Mouse (Mus musculus) CH12.LX (cell line): ENCODE results near the gene Iqgap1. TPM values are rescaled to one million over a fixed set of nuclear protein-coding genes. Genes with fewer than 3 reads are reported as not detected.

Experiments used
- DNase-seq: peaks from one replicate; pipeline ENCODE4 v3.0.0-alpha.2; 2013; ENCODE audit errors: extremely low read depth
- H3K27ac ChIP-seq: 2 replicates; pipeline ENCODE4 v1.5.1; 2012; ENCODE audit warnings: low read depth, mild to moderate bottlenecking, control low read depth, moderate library complexity; ENCODE audit not compliant: insufficient read depth
- H3K27me3 ChIP-seq: replicated peaks from 2 replicates; pipeline ENCODE3; 2012; ENCODE audit warnings: inconsistent platforms
- H3K36me3 ChIP-seq, 2 experiments: replicated peaks in 1 of 2; 2 replicates each; pipeline versions ENCODE3 to v1.6.1; 2012; ENCODE audit warnings: inconsistent platforms in 1 of 2, low read length in 1 of 2, mild to moderate bottlenecking in 1 of 2, mixed read lengths in 1 of 2, moderate library complexity in 1 of 2; ENCODE audit not compliant: control insufficient read depth in 1 of 2, insufficient read depth in 1 of 2
- H3K4me1 ChIP-seq, 2 experiments: 2 replicates each; pipeline ENCODE4 v1.6.1; 2012; ENCODE audit warnings: inconsistent platforms in 1 of 2, moderate library complexity in 1 of 2; ENCODE audit not compliant: insufficient read depth in 2 of 2, control insufficient read depth in 1 of 2
- H3K4me2 ChIP-seq: 2 replicates; pipeline ENCODE4 v1.6.1; 2012; ENCODE audit warnings: low read depth, mild to moderate bottlenecking, control low read depth; ENCODE audit not compliant: poor library complexity, insufficient read depth, severe bottlenecking
- H3K4me3 ChIP-seq, 3 experiments: fragments of 150-350 bp in 1 of 3; sonication (generic) in 1 of 3; replicated peaks in 1 of 3; 2 replicates each; pipeline versions ENCODE3 to v1.5.1; 2011 to 2012; ENCODE audit warnings: low read depth in 2 of 3, low read length in 2 of 3, mild to moderate bottlenecking in 2 of 3, moderate library complexity in 2 of 3, control low read depth in 1 of 3, improper control_type of control experiment in 1 of 3, inconsistent platforms in 1 of 3, mixed read lengths in 1 of 3; ENCODE audit not compliant: poor library complexity in 1 of 3
- H3K79me2 ChIP-seq: replicated peaks from 2 replicates; pipeline ENCODE4 v1.6.1; 2012; ENCODE audit warnings: mild to moderate bottlenecking, moderate library complexity; ENCODE audit not compliant: control insufficient read depth, poor library complexity, insufficient read depth, severe bottlenecking; ENCODE audit errors: extremely low read depth
- H3K9ac ChIP-seq: 2 replicates; pipeline ENCODE4 v1.6.1; 2012; ENCODE audit warnings: low read depth, mild to moderate bottlenecking, control low read depth, moderate library complexity; ENCODE audit not compliant: insufficient read depth
- H3K9me3 ChIP-seq: replicated peaks from 2 replicates; pipeline ENCODE3; 2012; ENCODE audit warnings: low read length, inconsistent platforms, mixed read lengths
- CHD2 ChIP-seq: IDR thresholded peaks from 2 replicates; pipeline ENCODE4 v1.6.1; 2011; ENCODE audit warnings: low read length, improper control_type of control experiment
- CTCF ChIP-seq, 2 experiments: IDR thresholded peaks in 1 of 2; conservative IDR thresholded peaks in 1 of 2; 2 replicates each; pipeline ENCODE4 v1.5.1; 2011 to 2012; ENCODE audit warnings: low read depth in 2 of 2, low read length in 2 of 2, improper control_type of control experiment in 1 of 2, inconsistent platforms in 1 of 2, mild to moderate bottlenecking in 1 of 2, moderate library complexity in 1 of 2
- ELF1 ChIP-seq: IDR thresholded peaks from 2 replicates; pipeline ENCODE4 v1.6.1; 2014; ENCODE audit warnings: low read depth, mild to moderate bottlenecking, inconsistent platforms, low read length, improper control_type of control experiment
- EP300 ChIP-seq: IDR thresholded peaks from 2 replicates; pipeline ENCODE4 v1.6.1; 2011; ENCODE audit warnings: low read length, improper control_type of control experiment
- GABPA ChIP-seq: IDR thresholded peaks from 2 replicates; pipeline ENCODE4 v1.6.1; 2012; ENCODE audit warnings: low read depth, low read length, improper control_type of control experiment, inconsistent platforms; ENCODE audit not compliant: insufficient replicate concordance
- HCFC1 ChIP-seq: IDR thresholded peaks from 2 replicates; pipeline ENCODE4 v1.6.1; 2012; ENCODE audit warnings: low read depth, mild to moderate bottlenecking, inconsistent platforms, low read length, improper control_type of control experiment
- IRF4 ChIP-seq: IDR thresholded peaks from 2 replicates; pipeline ENCODE4 v1.6.1; 2014; ENCODE audit warnings: low read depth, mild to moderate bottlenecking, inconsistent platforms, low read length, improper control_type of control experiment
- JUN ChIP-seq: IDR thresholded peaks from 2 replicates; pipeline ENCODE4 v1.6.1; 2011; ENCODE audit warnings: low read depth, mild to moderate bottlenecking, low read length, improper control_type of control experiment, moderate library complexity; ENCODE audit not compliant: insufficient read depth
- JUND ChIP-seq: conservative IDR thresholded peaks from 2 replicates; pipeline ENCODE4 v1.6.1; 2011; ENCODE audit warnings: low read depth, low read length, improper control_type of control experiment
- MAFK ChIP-seq: IDR thresholded peaks from 2 replicates; pipeline ENCODE4 v1.6.1; 2011; ENCODE audit warnings: low read length, improper control_type of control experiment; ENCODE audit not compliant: insufficient replicate concordance
- MAX ChIP-seq: IDR thresholded peaks from 2 replicates; pipeline ENCODE4 v1.6.1; 2011; ENCODE audit warnings: low read length, improper control_type of control experiment
- MAZ ChIP-seq: IDR thresholded peaks from 2 replicates; pipeline ENCODE4 v1.6.1; 2012; ENCODE audit warnings: low read depth, mild to moderate bottlenecking, inconsistent platforms, low read length, improper control_type of control experiment, moderate library complexity
- MXI1 ChIP-seq: IDR thresholded peaks from 2 replicates; pipeline ENCODE4 v1.6.1; 2011; ENCODE audit warnings: mild to moderate bottlenecking, low read depth, low read length, improper control_type of control experiment
- MYC ChIP-seq: IDR thresholded peaks from 2 replicates; pipeline ENCODE4 v1.6.1; 2011; ENCODE audit warnings: low read depth, mild to moderate bottlenecking, improper control_type of control experiment, low read length
- NRF1 ChIP-seq: IDR thresholded peaks from 2 replicates; pipeline ENCODE4 v1.6.1; 2014; ENCODE audit warnings: low read depth, mild to moderate bottlenecking, inconsistent platforms, low read length, improper control_type of control experiment, moderate library complexity
- POLR2A ChIP-seq: IDR thresholded peaks from 2 replicates; pipeline ENCODE4 v1.6.1; 2011; ENCODE audit warnings: low read depth, mild to moderate bottlenecking, improper control_type of control experiment, low read length
- RAD21 ChIP-seq: IDR thresholded peaks from 2 replicates; pipeline ENCODE4 v1.6.1; 2011; ENCODE audit warnings: low read depth, mild to moderate bottlenecking, low read length, improper control_type of control experiment, moderate library complexity
- RCOR1 ChIP-seq: conservative IDR thresholded peaks from 2 replicates; pipeline ENCODE4 v1.6.1; 2012; ENCODE audit warnings: low read depth, mild to moderate bottlenecking, inconsistent platforms, low read length, improper control_type of control experiment
- SIN3A ChIP-seq: IDR thresholded peaks from 2 replicates; pipeline ENCODE4 v1.6.1; 2012; ENCODE audit warnings: low read length, improper control_type of control experiment, inconsistent platforms
- SMC3 ChIP-seq: IDR thresholded peaks from 2 replicates; pipeline ENCODE4 v1.6.1; 2011; ENCODE audit warnings: low read depth, low read length, improper control_type of control experiment
- TBP ChIP-seq: conservative IDR thresholded peaks from 2 replicates; pipeline ENCODE4 v1.6.1; 2011; ENCODE audit warnings: low read depth, low read length, improper control_type of control experiment
- USF1 ChIP-seq: IDR thresholded peaks from 2 replicates; pipeline ENCODE4 v1.6.1; 2014; ENCODE audit warnings: low read depth, mild to moderate bottlenecking, inconsistent platforms, low read length, improper control_type of control experiment
- USF2 ChIP-seq: conservative IDR thresholded peaks from 2 replicates; pipeline ENCODE4 v1.6.1; 2011; ENCODE audit warnings: low read depth, low read length, improper control_type of control experiment
- ZC3H11A ChIP-seq: IDR thresholded peaks from 2 replicates; pipeline ENCODE4 v1.6.1; 2012; ENCODE audit warnings: low read depth, mild to moderate bottlenecking, inconsistent platforms, low read length, improper control_type of control experiment
- ZMIZ1 ChIP-seq: IDR thresholded peaks from 2 replicates; pipeline ENCODE4 v1.6.1; 2012; ENCODE audit warnings: low read depth, mild to moderate bottlenecking, inconsistent platforms, low read length, improper control_type of control experiment
- dilution Hi-C: fragments of 300-500 bp; cut with MboI; formaldehyde crosslinking; loops from 2 replicates; pipeline ENCODE4 v1.14.3; 2020; ENCODE audit warnings: low sequenced_read_pairs; ENCODE audit not compliant: extremely low pct_unique_long_range_greater_than_20kb, extremely low pct_ligation_motif_present
- in situ Hi-C: fragments of 300-500 bp; cut with MboI; formaldehyde crosslinking; loops from 3 replicates; pipeline ENCODE4 v1.14.3; 2019; ENCODE audit warnings: low sequenced_read_pairs, low pct_ligation_motif_present, low pct_unique_long_range_greater_than_20kb, mixed read lengths
- polyA plus RNA-seq: library from polyadenylated mRNA; unstranded; fragments of >175 nt; gene quantifications from 2 replicates; pipeline ENCODE4 v1.2.1, GENCODE M21; 2012; ENCODE audit warnings: low read depth; ENCODE audit not compliant: insufficient read length
- total RNA-seq, 2 experiments: library from RNA; depleted of rRNA; stranded (reverse); fragments of 300-350 nt in 1 of 2; fragments of >200 nt in 1 of 2; gene quantifications; 2 replicates each; pipeline ENCODE4 v1.2.3; 2012 to 2014

Gene Iqgap1
- total and polyA plus RNA-seq, 3 experiments, result 49.6 to 126 (median 77.0) TPM

DNA sequence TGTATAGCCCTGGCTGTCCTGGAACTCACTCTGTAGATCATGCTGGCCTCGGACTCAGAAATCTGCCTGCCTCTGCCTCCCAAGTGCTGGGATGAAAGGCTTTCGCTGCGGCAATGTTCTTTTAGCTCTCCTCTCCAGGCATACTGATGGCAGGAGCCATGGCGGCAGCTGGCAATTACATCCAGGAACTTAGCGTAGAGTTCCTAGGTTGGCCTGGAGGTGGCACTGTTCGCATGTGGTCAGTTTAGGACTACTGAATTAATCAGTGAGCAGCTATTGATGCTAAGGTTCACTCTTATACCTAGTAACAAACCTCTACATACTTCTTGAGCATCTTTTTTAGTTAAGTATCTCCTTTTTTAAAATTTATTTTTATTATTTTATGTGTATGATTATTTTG, 31.4 kb upstream of the Iqgap1 start (continued):
- no peak for TF ChIP-seq IRF4
- TF ChIP-seq POLR2A, result peak; percentile 36; the same call in 1 of the 2 replicates
- 0 out of 2 replicates have a peak, but pooled peaks have one; percentile 18 for TF ChIP-seq MAZ
- no peak for TF ChIP-seq RCOR1
- TF ChIP-seq USF2, result no peak
- TF ChIP-seq SIN3A, result no peak
- no peak for TF ChIP-seq JUN
- TF ChIP-seq JUND, result no peak
- peak; percentile 39 for TF ChIP-seq ZC3H11A
- no peak for TF ChIP-seq MAFK

DNA sequence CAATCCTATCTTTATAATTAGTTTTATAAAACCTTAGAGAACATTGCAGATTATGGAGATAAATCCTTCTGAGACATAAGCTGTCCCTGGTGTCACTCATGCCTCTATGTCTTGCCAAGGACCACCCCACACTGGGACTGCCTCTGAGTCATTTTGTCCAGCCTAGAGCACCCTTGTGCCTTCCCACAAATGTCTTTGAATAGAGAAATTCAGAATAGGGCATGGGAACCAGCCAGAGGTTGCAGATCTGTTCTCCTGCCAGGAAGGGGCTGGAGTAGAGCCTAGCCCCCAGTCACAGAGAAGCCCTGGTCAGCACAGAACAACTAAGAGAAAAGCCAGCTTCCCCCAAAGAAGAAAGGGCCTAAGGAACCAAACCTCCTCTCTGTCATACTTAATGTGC, 29.5 kb upstream of the Iqgap1 start:
- dilution Hi-C loops, result no loop called here

GRCm38 (mm10) chr7:80853218-80853617, 27.4 kb upstream of the Iqgap1 start:
- Histone ChIP-seq H3K9me3 (peaks cover 5% of the 10 kb centered on the region), H3K4me2 (no peak overlapping the region), H3K36me3 (no peaks in the 10 kb centered on the region), H3K9ac (no peak overlapping the region), H3K79me2 (no peaks in the 10 kb centered on the region), H3K27ac (no peak overlapping the region), H3K4me3 (no peak overlapping the region), H3K27me3 (no peaks in the 10 kb centered on the region), H3K4me1 (peaks cover 4 to 14% of the 10 kb centered on the region in 2 experiments; a peak in 3 of 4 replicates)
- dilution Hi-C loops, result no loop called here
- TF ChIP-seq GABPA (no peak), CTCF (conservative IDR thresholded peaks at IDR 0.05 in 1 of 2, IDR thresholded peaks at IDR 0.05 in 1 of 2; ENCODE audit: low read depth in 2 of 2, low read length in 2 of 2) (peak in 1 of 2 experiments; percentile 41; a peak in 2 of 4 replicates), TBP (no peak), MXI1 (no peak), RAD21 (peak; percentile 16), SMC3 (peak; percentile 10; the same call in 1 of the 2 replicates)
- no peak for DNase-seq
- in situ Hi-C loops, result no loop called here

More for the DNA sequence above, 29.5 kb upstream of the Iqgap1 start:
- Histone ChIP-seq H3K9ac (no peak overlapping the region), H3K4me1 (peaks cover 4 to 13% of the 10 kb centered on the region in 2 experiments; a peak in 3 of 4 replicates), H3K27me3 (no peaks in the 10 kb centered on the region), H3K4me3 (no peak overlapping the region), H3K79me2 (no peaks in the 10 kb centered on the region), H3K27ac (no peak overlapping the region), H3K36me3 (no peaks in the 10 kb centered on the region), H3K4me2 (no peak overlapping the region), H3K9me3 (peaks cover 5% of the 10 kb centered on the region)
- in situ Hi-C loops, result no loop called here
- TF ChIP-seq USF1 (no peak), TBP (no peak), EP300 (no peak), POLR2A (no peak), SIN3A (no peak), MAFK (no peak), ZMIZ1 (no peak), CHD2 (no peak), MAX (no peak), NRF1 (no peak), MYC (no peak), ELF1 (no peak), HCFC1 (no peak)
- DNase-seq, result no peak
